Mouse (Mus musculus): ENCODE data around the gene Nedd9. TPM values are rescaled to one million over a fixed set of nuclear protein-coding genes. Genes with fewer than 3 reads are reported as not detected.

Nedd9 gene
- total and polyA plus RNA-seq, 2 experiments from 2014 or later = 12.6 to 30.5 TPM

DNA sequence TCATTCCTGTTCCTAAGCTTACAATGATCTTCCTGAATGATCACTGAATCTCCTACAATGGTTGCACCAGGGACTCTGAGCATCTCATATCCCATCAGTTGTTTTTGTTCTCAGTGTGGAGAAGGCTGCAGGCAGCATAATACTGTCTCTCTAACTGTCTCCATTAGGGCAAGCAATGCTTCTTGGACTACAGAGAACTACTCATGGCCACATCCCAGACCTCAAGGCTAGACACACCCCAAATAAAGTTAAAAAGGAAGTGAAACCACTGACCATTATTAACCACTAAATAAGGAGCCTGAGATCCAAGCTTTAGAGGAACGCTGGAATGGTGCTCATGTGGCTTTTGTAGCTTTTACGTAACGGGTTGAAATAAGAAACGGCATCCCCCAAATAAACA lies 20.5 kb downstream of the Nedd9 start:
- H3K27me3 ChIP-seq (ENCODE audit: insufficient read depth, low read length) = no peaks in the 10 kb centered on the region
- no peak for ATAC-seq
- no peak for DNase-seq
- H3K9ac ChIP-seq = no peak overlapping the region
- H3K27ac ChIP-seq (ENCODE audit: low read depth, low read length) = no peak overlapping the region
- H3K4me1 ChIP-seq (ENCODE audit: insufficient read depth) = no peaks in the 10 kb centered on the region
- H3K4me3 ChIP-seq (ENCODE audit: low read depth, low read length) = no peak overlapping the region
- H3K36me3 ChIP-seq (ENCODE audit: insufficient read depth) = no peaks in the 10 kb centered on the region
- 93% methylated on average over 4 of the region's 4 CpGs for WGBS
- no peak for TF ChIP-seq CTCF (IDR thresholded peaks at IDR 0.05; ENCODE audit: low read depth)
- no peaks in the 10 kb centered on the region for H3K9me3 ChIP-seq (ENCODE audit: low read length)
- H3K4me2 ChIP-seq (ENCODE audit: low read depth) = no peak overlapping the region

DNA sequence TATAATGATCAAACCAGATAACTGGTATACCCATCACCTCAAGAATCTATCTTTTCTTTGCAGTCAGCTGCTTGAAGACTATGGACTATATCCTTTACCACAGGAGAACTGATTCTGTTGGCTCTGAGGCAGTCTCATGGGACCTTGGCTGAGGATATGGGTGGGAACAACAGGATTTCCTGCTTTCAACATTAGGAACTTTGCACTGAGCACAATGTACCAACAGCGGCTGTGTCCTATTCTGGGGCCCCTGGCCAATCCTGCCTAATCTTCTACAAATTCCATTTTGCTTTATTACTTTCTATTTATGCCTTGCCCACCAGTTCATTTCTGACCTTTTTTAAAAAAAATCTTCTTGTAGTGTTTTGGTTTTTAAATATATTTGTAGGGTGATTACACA lies 21.0 kb downstream of the Nedd9 start:
- Histone ChIP-seq H3K36me3 (ENCODE audit: insufficient read depth) (no peaks in the 10 kb centered on the region), H3K4me1 (ENCODE audit: insufficient read depth) (no peaks in the 10 kb centered on the region), H3K4me2 (ENCODE audit: low read depth) (no peak overlapping the region), H3K27ac (ENCODE audit: low read depth, low read length) (no peak overlapping the region), H3K4me3 (ENCODE audit: low read depth, low read length) (no peak overlapping the region), H3K27me3 (ENCODE audit: insufficient read depth, low read length) (no peaks in the 10 kb centered on the region), H3K9ac (no peak overlapping the region), H3K9me3 (ENCODE audit: low read length) (no peaks in the 10 kb centered on the region)
- no peak for DNase-seq
- ATAC-seq = no peak
- TF ChIP-seq CTCF (IDR thresholded peaks at IDR 0.05; ENCODE audit: low read depth) = no peak
- WGBS = 91% methylated on average over 1 of the region's 1 CpGs

DNA sequence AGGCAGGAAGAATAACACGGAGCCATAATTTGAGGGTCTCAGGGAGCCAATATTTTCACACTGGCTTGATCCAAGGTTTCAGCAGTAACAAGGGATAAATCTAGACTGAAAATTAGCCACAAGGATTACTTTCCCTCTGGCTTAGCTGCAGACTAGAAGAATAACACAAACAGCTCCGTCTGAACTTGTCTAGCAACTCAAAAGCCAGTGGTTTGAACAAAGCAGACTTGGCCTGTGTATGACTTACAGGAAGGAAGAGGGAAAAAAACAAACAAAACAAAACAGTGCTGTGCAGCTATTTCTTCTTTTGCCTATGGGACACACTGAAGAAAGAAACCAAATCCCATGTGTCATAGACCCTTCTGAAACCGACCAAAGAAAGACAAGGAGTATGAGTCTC lies 25.7 kb downstream of the Nedd9 start:
- Histone ChIP-seq H3K36me3 (ENCODE audit: insufficient read depth) (no peaks in the 10 kb centered on the region), H3K4me1 (ENCODE audit: insufficient read depth) (no peaks in the 10 kb centered on the region), H3K4me2 (ENCODE audit: low read depth) (no peak overlapping the region), H3K27me3 (ENCODE audit: insufficient read depth, low read length) (no peaks in the 10 kb centered on the region), H3K27ac (ENCODE audit: low read depth, low read length) (no peak overlapping the region), H3K4me3 (ENCODE audit: low read depth, low read length) (no peak overlapping the region), H3K9ac (no peak overlapping the region), H3K9me3 (ENCODE audit: low read length) (no peaks in the 10 kb centered on the region)
- no peak for DNase-seq
- ATAC-seq = no peak
- no peak for TF ChIP-seq CTCF (IDR thresholded peaks at IDR 0.05; ENCODE audit: low read depth)
- 66% methylated on average over 3 of the region's 3 CpGs for WGBS

DNA sequence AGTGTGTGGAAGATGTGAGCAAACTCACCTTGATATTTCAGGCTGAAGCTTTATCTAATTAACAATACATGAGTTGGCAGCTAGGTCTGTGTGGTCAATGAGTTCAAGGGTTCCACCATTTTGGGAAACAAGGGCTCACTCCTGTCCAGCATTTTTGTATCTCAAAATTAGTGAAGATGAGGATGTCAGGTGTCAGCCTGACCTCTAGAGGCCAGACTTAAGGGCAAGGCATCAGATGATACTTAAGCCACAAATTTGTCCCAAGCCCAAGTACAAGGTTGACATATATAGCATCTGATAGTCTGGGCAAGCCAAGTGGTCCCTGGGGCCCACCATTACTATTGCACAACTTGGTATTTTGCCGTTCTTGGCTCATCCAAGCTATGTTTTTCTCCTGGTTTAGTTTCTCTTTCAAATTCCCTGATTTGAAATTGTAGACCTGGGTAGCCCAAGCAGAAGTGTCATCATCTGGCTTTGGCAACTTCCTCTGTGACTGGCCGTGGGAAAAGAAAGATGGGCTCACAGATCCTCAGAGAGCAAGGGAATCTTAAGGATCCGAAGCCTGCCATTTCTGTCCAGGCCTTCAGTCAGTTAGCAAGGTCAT lies 27.4 kb downstream of the Nedd9 start:
- no peak for ATAC-seq
- Histone ChIP-seq H3K4me1 (ENCODE audit: insufficient read depth) (no peaks in the 10 kb centered on the region), H3K36me3 (ENCODE audit: insufficient read depth) (no peaks in the 10 kb centered on the region)

DNA sequence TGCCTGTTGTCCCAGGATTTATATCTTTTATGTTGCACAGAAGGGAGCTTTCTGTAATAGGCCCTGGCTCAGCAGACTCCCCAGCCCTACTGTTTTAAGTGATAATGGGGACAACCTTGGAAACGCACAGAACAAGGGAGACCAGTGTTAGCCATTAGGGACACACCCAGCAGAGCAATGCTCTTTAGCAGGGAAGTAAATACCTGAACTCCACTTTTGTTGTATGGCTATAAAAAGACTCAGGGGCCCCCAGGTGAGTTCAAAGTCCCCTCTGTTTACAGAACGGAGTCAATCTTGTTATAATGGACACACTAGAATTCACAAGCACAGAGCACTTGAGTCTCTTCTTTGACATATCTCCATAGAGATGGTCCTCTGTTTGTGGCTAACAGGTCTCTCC lies 28.5 kb downstream of the Nedd9 start:
- Histone ChIP-seq H3K4me1 (ENCODE audit: insufficient read depth) (no peaks in the 10 kb centered on the region), H3K9me3 (ENCODE audit: low read length) (no peaks in the 10 kb centered on the region), H3K27me3 (ENCODE audit: insufficient read depth, low read length) (no peaks in the 10 kb centered on the region), H3K36me3 (ENCODE audit: insufficient read depth) (no peaks in the 10 kb centered on the region), H3K4me3 (ENCODE audit: low read depth, low read length) (no peak overlapping the region), H3K4me2 (ENCODE audit: low read depth) (no peak overlapping the region), H3K9ac (no peak overlapping the region), H3K27ac (ENCODE audit: low read depth, low read length) (no peak overlapping the region)
- ATAC-seq (no peak), DNase-seq (no peak)
- 57% methylated on average over 2 of the region's 2 CpGs for WGBS
- TF ChIP-seq CTCF (IDR thresholded peaks at IDR 0.05; ENCODE audit: low read depth) = no peak

More for the DNA sequence above, 27.4 kb downstream of the Nedd9 start:
- no peak for DNase-seq
- TF ChIP-seq CTCF (IDR thresholded peaks at IDR 0.05; ENCODE audit: low read depth) = no peak
- Histone ChIP-seq H3K4me3 (ENCODE audit: low read depth, low read length) (no peak overlapping the region), H3K4me2 (ENCODE audit: low read depth) (no peak overlapping the region), H3K27ac (ENCODE audit: low read depth, low read length) (no peak overlapping the region), H3K9me3 (ENCODE audit: low read length) (no peaks in the 10 kb centered on the region), H3K27me3 (ENCODE audit: insufficient read depth, low read length) (no peaks in the 10 kb centered on the region), H3K9ac (no peak overlapping the region)
- WGBS = 96% methylated on average over 3 of the region's 3 CpGs

DNA sequence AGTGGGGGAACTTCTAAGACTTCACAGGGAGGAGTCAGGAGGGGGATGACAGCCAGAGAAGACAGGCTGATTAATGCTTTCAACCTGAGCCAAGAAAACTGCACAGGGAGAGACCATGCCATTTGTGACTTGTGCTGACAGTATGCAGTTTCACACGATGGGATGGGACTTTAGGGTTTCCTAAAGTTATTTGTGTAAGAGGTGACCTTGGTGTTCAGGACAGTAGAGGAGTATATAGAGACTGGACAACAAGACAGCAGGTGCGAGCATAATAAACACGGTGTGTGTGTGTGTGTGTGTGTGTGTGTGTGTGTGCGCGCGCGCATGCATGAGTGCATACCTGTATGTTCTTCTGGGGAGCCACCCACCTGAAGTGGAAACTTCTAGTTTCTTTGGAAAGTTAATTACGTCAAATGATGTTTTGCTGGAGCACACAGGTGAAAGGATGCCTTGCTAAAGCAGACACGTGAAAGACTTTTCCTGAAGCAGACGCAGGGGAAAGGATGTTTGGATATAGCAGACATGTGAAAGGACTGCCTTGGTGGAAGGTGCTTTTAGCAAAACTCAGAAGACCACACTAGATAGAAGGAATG lies 29.3 kb downstream of the Nedd9 start:
- Histone ChIP-seq H3K4me3 (ENCODE audit: low read depth, low read length) (no peak overlapping the region), H3K27me3 (ENCODE audit: insufficient read depth, low read length) (no peaks in the 10 kb centered on the region), H3K9me3 (ENCODE audit: low read length) (no peaks in the 10 kb centered on the region), H3K4me2 (ENCODE audit: low read depth) (no peak overlapping the region), H3K27ac (ENCODE audit: low read depth, low read length) (no peak overlapping the region), H3K9ac (no peak overlapping the region), H3K36me3 (ENCODE audit: insufficient read depth) (no peaks in the 10 kb centered on the region), H3K4me1 (ENCODE audit: insufficient read depth) (no peaks in the 10 kb centered on the region)
- DNase-seq = no peak
- WGBS = 86% methylated on average over 10 of the region's 10 CpGs
- ATAC-seq = peak; percentile 45; the same call in 1 of the 2 replicates
- no peak for TF ChIP-seq CTCF (IDR thresholded peaks at IDR 0.05; ENCODE audit: low read depth)

DNA sequence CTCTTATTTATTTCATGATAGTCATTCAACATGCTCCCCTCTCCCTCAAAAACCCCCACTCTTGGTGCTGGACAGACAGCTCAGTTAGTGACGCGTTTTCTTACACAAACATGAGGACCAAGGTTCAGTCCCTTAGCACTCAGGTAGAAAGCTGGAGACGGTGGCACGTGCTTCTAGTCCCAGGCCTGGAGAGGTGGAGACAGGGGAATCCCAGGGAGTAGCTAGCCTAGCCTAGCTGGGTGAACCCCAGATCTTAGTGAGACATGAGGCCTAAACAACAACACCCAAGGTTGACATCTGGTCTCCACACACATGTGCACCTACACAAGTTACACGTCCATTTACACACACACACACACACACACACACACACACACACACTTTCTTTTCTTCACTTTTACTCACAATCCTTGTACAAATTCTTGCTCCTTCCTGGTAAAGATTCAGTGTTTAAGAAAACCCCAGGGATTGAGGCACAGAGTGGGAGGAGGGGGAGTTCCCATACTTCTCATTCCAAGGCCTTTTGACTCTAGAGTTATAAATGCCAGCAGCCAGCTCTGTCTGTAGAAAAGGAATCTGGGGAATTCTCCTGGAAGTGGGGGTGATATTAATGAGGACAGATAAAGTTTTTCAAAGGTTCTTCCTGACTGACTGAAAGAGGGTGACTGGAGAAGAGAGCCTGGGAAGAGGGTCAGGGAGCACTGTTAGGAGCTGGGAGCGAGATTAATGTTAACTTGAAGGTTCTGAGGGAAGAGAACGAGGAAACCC lies 29.9 kb downstream of the Nedd9 start:
- H3K9me3 ChIP-seq (ENCODE audit: low read length) = no peaks in the 10 kb centered on the region
- H3K9ac ChIP-seq = no peak overlapping the region
- H3K27ac ChIP-seq (ENCODE audit: low read depth, low read length) = no peak overlapping the region
- H3K4me2 ChIP-seq (ENCODE audit: low read depth) = no peak overlapping the region
- no peak for ATAC-seq
- TF ChIP-seq CTCF (IDR thresholded peaks at IDR 0.05; ENCODE audit: low read depth) = no peak
- no peak overlapping the region for H3K4me3 ChIP-seq (ENCODE audit: low read depth, low read length)
- DNase-seq = no peak
- no peaks in the 10 kb centered on the region for H3K4me1 ChIP-seq (ENCODE audit: insufficient read depth)
- H3K27me3 ChIP-seq (ENCODE audit: insufficient read depth, low read length) = no peaks in the 10 kb centered on the region
- H3K36me3 ChIP-seq (ENCODE audit: insufficient read depth) = no peaks in the 10 kb centered on the region
- WGBS = 69% methylated on average over 7 of the region's 7 CpGs
